In the genomic region with DNA sequence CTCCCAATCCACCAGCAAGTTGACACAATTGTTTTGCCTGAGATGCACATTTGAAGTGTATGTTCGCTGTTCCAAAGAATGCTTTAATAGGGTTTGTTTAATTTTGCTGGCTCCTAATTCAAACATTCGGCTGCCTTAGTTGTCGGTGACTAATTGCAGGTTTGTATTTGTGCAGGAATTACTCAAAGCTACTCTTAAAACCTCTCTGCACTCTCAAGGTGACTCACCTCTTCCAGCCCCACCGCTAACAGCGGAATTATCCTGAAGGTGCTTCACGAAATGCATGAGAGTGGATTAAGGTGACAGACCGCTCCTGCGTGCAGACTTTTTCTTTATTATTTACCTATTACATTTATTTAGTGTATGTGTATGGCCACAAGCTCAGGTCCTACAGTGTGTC, we compare ENCODE assay signal across 19 mouse cellular contexts. TPM values are rescaled to one million over a fixed set of nuclear protein-coding genes. Genes with fewer than 3 reads are reported as not detected.
DNase-seq lines count a peak whose midpoint lies in the region; ATAC-seq and TF ChIP-seq lines count a peak whose summit lies in the region.
"Had no signal": no experiment of that assay in that cellular context is flagged by ENCODE, and none has a peak within 500 bp of the region (broad histone marks: within the 10 kb centered on the region; RNA-seq: fewer than 3 reads in every experiment).

No protein-coding gene starts in this region.

- no peaks in the 10 kb centered on the region for H3K36me3 ChIP-seq in lung, embryonic 15.5 days
- no peaks in the 10 kb centered on the region for H3K36me3 ChIP-seq in stomach, embryonic 16.5 days (ENCODE audit: control insufficient read depth, insufficient read depth, low read length)
- no peaks in the 10 kb centered on the region for H3K36me3 ChIP-seq in heart, adult 2 months (ENCODE audit: control insufficient read depth, insufficient read depth, low read length)
- no peaks in the 10 kb centered on the region for H3K36me3 ChIP-seq in thymus, adult 2 months (ENCODE audit: control insufficient read depth, insufficient read depth, low read length)
- H3K36me3 ChIP-seq: embryonic facial prominence, embryonic 13.5 days; heart, embryonic 12.5 days had no signal

- 40% methylated on average over 8 of the region's 8 CpGs for WGBS in lung, embryonic 15.5 days
- 31% methylated on average over 8 of the region's 8 CpGs for WGBS in stomach, embryonic 16.5 days
- WGBS in heart, adult 2 months = 97% methylated on average over 8 of the region's 8 CpGs
- WGBS in thymus, adult 2 months = 95% methylated on average over 8 of the region's 8 CpGs

- no peaks in the 10 kb centered on the region for H3K27me3 ChIP-seq in lung, embryonic 15.5 days
- no peaks in the 10 kb centered on the region for H3K27me3 ChIP-seq in stomach, embryonic 16.5 days (ENCODE audit: control insufficient read depth, insufficient read depth, low read length)
- H3K27me3 ChIP-seq in heart, adult 2 months (ENCODE audit: control insufficient read depth, insufficient read depth, low read length) = no peaks in the 10 kb centered on the region
- no peaks in the 10 kb centered on the region for H3K27me3 ChIP-seq in thymus, adult 2 months (ENCODE audit: control insufficient read depth, insufficient read depth, low read length)
- H3K27me3 ChIP-seq: embryonic facial prominence, embryonic 13.5 days; forebrain, embryonic 13.5 days; heart, embryonic 12.5 days had no signal

- no peak for ATAC-seq in lung, embryonic 15.5 days (ENCODE audit: borderline replicate concordance, extremely low read depth, low FRiP score, low TSS enrichment)
- peak; percentile 71 for ATAC-seq in stomach, embryonic 16.5 days (ENCODE audit: insufficient read depth, low FRiP score)
- ATAC-seq: forebrain, embryonic 13.5 days; forebrain, postnatal 0 days; hindbrain, embryonic 16.5 days had no signal

- peak; percentile 23 to 55 for DNase-seq in lung, adult 18-20 months
- no peak for DNase-seq in lung, postnatal 10 days
- peak; percentile 33 for DNase-seq in lung, postnatal 36 days
- no peak for DNase-seq in heart, adult 2 months
- no peak for DNase-seq in B cell, adult 2 months
- DNase-seq in thymus, adult 2 months = no peak
- DNase-seq: adrenal gland, postnatal 10 days; forebrain, postnatal 0 days; gastrocnemius, postnatal 14 days had no signal

- H3K79me2 ChIP-seq in heart, adult 2 months (replicated peaks; ENCODE audit: control insufficient read depth, insufficient read depth, low read length) = no peaks in the 10 kb centered on the region

- no peak for TF ChIP-seq POLR2A in heart, adult 2 months (IDR thresholded peaks at IDR 0.05; ENCODE audit: insufficient read depth, low read depth, low read length)
- TF ChIP-seq POLR2A in thymus, adult 2 months (IDR thresholded peaks at IDR 0.05; ENCODE audit: control insufficient read depth, extremely low read depth, insufficient read depth, low read length, poor library complexity) = no peak

- H3K27ac ChIP-seq in lung, embryonic 15.5 days = peak overlapping the region; percentile 1; the same call in 1 of the 2 replicates
- H3K27ac ChIP-seq in stomach, embryonic 16.5 days (ENCODE audit: low read length) = no peak overlapping the region; the same call in 1 of the 2 replicates
- H3K27ac ChIP-seq in heart, adult 2 months = no peak overlapping the region
- no peak overlapping the region for H3K27ac ChIP-seq in thymus, adult 2 months (ENCODE audit: control insufficient read depth, insufficient read depth, low read length)
- H3K27ac ChIP-seq: embryonic facial prominence, embryonic 13.5 days; forebrain, embryonic 13.5 days had no signal

- peaks cover 14% of the 10 kb centered on the region; the same call in 1 of the 2 replicates for H3K4me1 ChIP-seq in lung, embryonic 15.5 days
- H3K4me1 ChIP-seq in stomach, embryonic 16.5 days (ENCODE audit: control insufficient read depth, insufficient read depth, low read length) = peaks cover 30% of the 10 kb centered on the region
- H3K4me1 ChIP-seq in heart, adult 2 months (ENCODE audit: control insufficient read depth, insufficient read depth, low read length) = no peaks in the 10 kb centered on the region
- H3K4me1 ChIP-seq in thymus, adult 2 months (replicated peaks; ENCODE audit: control insufficient read depth, insufficient read depth, low read length) = peaks cover 16% of the 10 kb centered on the region

- no peaks in the 10 kb centered on the region for H3K9me3 ChIP-seq in lung, embryonic 15.5 days
- H3K9me3 ChIP-seq in stomach, embryonic 16.5 days (replicated peaks; ENCODE audit: control insufficient read depth, low read length) = no peaks in the 10 kb centered on the region
- H3K9me3 ChIP-seq: embryonic facial prominence, embryonic 13.5 days; forebrain, embryonic 13.5 days; heart, embryonic 12.5 days had no signal

- H3K9ac ChIP-seq in lung, embryonic 15.5 days = no peak overlapping the region
- no peak overlapping the region for H3K9ac ChIP-seq in stomach, embryonic 16.5 days (ENCODE audit: low read length)
- no peak overlapping the region for H3K9ac ChIP-seq in heart, adult 2 months (ENCODE audit: low read depth, low read length)
- H3K9ac ChIP-seq: embryonic facial prominence, embryonic 13.5 days; forebrain, embryonic 13.5 days; forebrain, postnatal 0 days; heart, embryonic 12.5 days had no signal

- no peak overlapping the region for H3K4me2 ChIP-seq in lung, embryonic 15.5 days
- no peak overlapping the region for H3K4me2 ChIP-seq in stomach, embryonic 16.5 days (ENCODE audit: low read depth, low read length)
- H3K4me2 ChIP-seq: embryonic facial prominence, embryonic 13.5 days; forebrain, embryonic 13.5 days; heart, embryonic 12.5 days had no signal

- intact Hi-C loops in heart, adult 2 months (cut with DNase I) = no loop called here

- no peak for TF ChIP-seq EP300 in heart, adult 2 months (IDR thresholded peaks at IDR 0.05; ENCODE audit: insufficient read depth, low read depth, low read length)

- no peak for TF ChIP-seq CTCF in heart, adult 2 months (IDR thresholded peaks at IDR 0.05)
- no peak for TF ChIP-seq CTCF in thymus, adult 2 months (IDR thresholded peaks at IDR 0.05; ENCODE audit: borderline replicate concordance, control insufficient read depth, extremely low read depth, insufficient read depth, low read length, poor library complexity)

- H3K4me3 ChIP-seq in lung, embryonic 15.5 days = no peak overlapping the region
- no peak overlapping the region for H3K4me3 ChIP-seq in stomach, embryonic 16.5 days (replicated peaks; ENCODE audit: low read length)
- no peak overlapping the region for H3K4me3 ChIP-seq in heart, adult 2 months
- no peak overlapping the region for H3K4me3 ChIP-seq in thymus, adult 2 months (ENCODE audit: control insufficient read depth, insufficient read depth, low read length)
- H3K4me3 ChIP-seq: embryonic facial prominence, embryonic 13.5 days; forebrain, embryonic 13.5 days; heart, embryonic 12.5 days had no signal

RNA-seq across cellular contexts. Expression of gene Glrp1, which starts 2.0 kb away (rescaled TPM):
- polyA plus RNA-seq in lung, embryonic 15.5 days (2015; fragmentation: Nextera tagmentation; extraction: Ambion mirVana) = 0.15 and 0.29 TPM in 2 replicates
- polyA plus RNA-seq in stomach, embryonic 16.5 days (2015; fragmentation: Nextera tagmentation; extraction: Ambion mirVana) = 0.09 TPM in 1 of 2 replicates, not detected in the other
- total RNA-seq in heart, adult 2 months (2021) = under 1 TPM in 1 of 2 experiments, not detected in 1; 0.16 TPM
- polyA plus RNA-seq in heart, adult 2 months (2012; rRNA removed) = 0.08 TPM in 1 of 2 replicates, not detected in the other
- polyA plus RNA-seq in thymus, adult 2 months (2012; rRNA removed) = 0.04 and 0.10 TPM in 2 replicates
- total RNA-seq: adrenal gland, postnatal 10 days; adrenal gland, postnatal 4 days; gastrocnemius, adult 18-20 months; gastrocnemius, postnatal 14 days; heart, postnatal 25 days had no signal
- polyA plus RNA-seq: embryonic facial prominence, embryonic 13.5 days; forebrain, embryonic 13.5 days; hindbrain, embryonic 11.5 days; hindbrain, embryonic 16.5 days had no signal

Comparison
In these comparisons a context has a peak if more than half of its experiments do, and no peak if none do; other contexts are left out.
1. DNase-seq: peak in lung, adult 18-20 months (2 of 2) and lung, postnatal 36 days (single experiment); none in lung, postnatal 10 days (single experiment), heart, adult 2 months (0 of 2), B cell, adult 2 months (0 of 2) and thymus, adult 2 months (single experiment).